Mouse (Mus musculus) fat pad, adult 2 months (tissue): Measurements from ENCODE around the gene 4933416C03Rik.

ENCODE experiments used
- DNase-seq: peaks from one replicate; pipeline ENCODE4 v3.0.0-alpha.2; 2011; ENCODE audit warnings: low read depth, low spot score; ENCODE audit errors: extremely low read depth

Gene 4933416C03Rik

GRCm38 (mm10) chr10:116080841-116081240 is 32.9 kb downstream of the 4933416C03Rik start:
- DNase-seq, result no peak

- no peak for DNase-seq
Measured at GRCm38 (mm10) chr10:116079396-116079795, 34.3 kb downstream of the 4933416C03Rik start.

- no peak for DNase-seq
Measured at GRCm38 (mm10) chr10:116078636-116079035, 35.1 kb downstream of the 4933416C03Rik start.

GRCm38 (mm10) chr10:116075954-116076353 is 37.8 kb downstream of the 4933416C03Rik start:
- DNase-seq, result no peak
